Mouse (Mus musculus): ENCODE results near the gene Best3.
"Not testable (repeated sequence)": the region's sequence is repeated elsewhere in the genome, so short reads cannot be mapped to it uniquely, and the experiment has no call there.

Gene Best3

GRCm38 (mm10) chr10:117033785-117034184 lies 47.7 kb downstream of the Best3 start:
- DNase-seq: peak; percentile 70

DNA sequence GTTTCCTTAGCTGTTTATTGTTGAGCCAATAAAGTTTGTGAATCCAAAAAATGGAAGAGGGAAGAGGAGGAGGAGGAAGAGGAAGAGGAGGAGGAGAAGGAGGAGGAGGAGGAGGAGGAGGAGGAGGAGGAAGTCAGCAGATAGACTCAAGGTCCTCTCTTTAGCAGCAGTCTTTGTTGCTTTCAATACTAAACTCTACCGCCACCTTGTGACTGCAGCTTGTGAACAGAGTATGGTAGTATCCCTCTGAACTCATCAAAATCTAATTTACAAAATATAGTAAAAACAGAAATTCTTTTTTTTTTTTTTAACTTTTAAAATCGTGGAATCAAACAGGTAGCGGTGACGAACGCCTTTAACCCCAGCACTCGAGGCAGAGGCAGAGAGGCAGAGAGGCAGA lies 54.2 kb downstream of the Best3 start:
- DNase-seq: no peak

DNA sequence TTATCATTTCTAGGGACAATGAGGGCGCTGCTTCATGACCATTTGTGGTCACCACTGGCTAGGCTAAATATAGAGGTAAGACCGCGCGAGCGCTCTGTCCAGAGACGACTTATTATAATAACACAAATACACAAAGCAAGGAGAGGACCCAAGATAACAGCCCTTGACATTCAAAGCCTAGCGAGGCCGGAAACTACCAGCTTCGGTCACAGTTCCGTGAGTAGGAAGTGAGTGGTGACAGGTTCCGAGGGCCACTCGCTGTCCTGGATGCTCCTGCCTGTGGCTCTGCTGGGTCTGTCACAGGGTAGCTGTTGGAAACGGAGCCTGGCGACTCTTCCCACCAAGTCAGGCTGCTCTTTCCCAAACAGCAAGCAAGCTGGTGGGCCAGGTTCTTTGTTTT lies 56.2 kb downstream of the Best3 start:
- no peak for DNase-seq

DNA sequence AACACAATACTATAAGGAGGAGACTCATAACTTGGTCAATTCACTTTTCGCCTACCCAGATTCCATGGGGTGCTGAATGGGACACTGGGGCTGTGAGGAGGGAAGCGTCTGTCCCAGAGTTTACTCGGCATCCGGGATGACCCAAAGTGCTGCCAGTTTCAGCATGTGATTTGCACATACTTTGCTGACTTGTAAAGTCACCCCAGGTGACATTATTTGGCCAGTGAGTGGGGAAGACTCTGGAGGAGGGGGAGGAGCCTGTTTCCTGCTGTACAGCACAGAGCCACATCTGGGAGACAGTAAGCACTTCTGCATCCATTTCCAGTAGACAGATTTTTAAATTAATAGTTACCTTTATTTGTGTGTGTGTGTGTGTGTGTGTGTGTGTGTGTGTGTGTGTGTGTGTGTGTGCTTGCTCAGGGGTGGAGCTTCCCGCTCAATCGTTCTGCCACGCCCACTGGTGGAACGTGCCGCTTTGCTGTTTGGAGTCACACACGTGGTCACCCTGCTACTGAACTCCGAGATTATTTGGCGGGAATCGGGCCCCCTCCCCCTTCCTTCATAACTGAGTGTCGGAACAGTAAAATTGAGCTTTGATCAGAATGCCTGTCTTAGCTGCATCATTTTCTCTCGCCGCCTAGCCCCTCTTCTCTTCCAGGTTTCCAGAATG lies 57.5 kb downstream of the Best3 start:
- DNase-seq: not testable (repeated sequence)

DNA sequence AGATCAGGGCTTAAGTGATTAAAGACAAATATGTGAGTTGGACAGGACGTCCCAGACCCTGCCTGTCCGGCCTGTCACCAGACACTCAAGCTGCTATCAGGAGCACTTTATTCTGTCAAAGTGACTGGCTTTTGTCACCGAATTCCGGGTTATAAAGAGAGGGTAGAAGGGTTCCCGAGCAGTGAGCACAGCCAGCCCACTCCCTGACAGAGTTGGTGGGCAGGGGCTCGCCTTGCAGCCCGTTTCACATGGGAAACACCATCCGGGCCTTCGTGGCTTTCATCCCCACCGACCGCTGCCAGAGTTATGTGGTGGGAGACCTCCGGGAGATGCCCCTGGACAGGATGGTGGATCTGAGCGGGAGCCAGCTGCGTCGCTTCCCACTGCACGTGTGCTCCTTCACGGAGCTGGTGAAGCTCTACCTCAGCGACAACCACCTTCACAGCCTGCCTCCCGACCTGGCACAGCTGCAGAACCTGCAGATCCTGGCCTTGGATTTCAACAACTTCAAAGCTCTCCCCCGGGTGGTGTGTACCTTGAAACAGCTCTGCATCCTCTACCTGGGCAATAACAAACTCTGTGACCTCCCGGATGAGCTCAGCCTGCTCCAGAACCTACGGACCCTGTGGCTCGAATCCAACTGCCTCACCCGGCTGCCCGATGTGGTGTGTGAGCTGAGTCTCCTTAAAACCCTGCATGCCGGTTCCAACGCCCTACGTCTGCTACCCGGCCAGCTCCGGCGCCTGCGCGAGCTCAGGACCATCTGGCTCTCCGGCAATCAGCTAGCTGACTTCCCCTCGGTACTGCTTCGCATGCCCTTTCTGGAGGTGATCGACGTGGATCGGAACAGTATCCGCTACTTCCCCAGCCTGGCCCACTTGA lies 59.3 kb downstream of the Best3 start, which contains the start of gene Lrrc10:
Lrrc10 (plus strand) TSS at position 167 of the 882 bp plus-strand sequence.
- no peak for DNase-seq

DNA sequence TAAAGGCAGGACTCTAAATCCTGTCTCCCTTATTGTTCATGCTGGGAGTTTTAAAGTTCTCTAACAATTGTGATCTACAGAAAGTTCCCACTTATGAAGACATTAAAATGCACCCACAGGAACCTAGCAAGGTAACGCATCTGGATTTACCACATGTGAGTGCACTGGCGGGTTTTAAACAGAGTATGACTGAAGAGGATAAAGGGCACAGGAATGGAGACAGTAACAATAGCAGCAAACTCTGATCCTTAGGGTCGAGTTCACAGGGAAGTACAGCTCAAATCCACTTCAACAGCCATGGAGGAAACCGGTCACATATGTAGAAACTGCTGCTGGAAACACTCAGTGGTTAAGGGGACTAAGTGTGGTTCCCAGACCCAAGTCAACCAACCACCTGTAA lies 63.1 kb downstream of the Best3 start:
- DNase-seq: no peak

DNA sequence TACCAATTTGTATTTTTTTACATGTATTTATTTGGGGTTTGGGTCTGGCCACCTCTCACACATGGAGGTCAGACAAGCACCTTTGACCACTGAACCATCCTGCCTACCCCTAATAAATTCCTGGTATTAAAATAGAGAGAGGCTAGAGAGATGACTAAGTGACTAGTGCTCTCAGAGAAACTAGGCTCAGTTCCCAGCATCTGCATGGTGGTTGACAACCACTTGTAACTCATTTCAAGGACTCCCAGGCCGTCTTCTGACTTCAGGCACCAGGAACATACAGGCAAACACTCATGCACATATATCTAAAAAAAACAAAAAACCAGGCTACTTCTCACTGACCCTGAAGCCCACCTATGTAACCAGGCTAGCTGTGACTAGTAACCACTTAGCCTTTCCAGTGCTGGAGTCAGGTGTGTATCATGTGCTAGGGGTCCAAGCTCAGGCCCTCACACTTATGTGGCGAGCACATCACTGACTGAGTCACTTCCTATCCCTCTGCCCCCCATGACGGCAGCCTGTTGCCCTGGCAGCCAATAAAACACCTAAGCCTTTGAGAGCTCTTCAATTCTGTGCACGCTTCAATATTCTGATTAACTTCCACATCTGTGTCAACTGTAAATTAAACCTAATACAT lies 64.0 kb downstream of the Best3 start:
- DNase-seq: no peak

GRCm38 (mm10) chr10:117055668-117056067 lies 69.6 kb downstream of the Best3 start:
- DNase-seq: no peak

DNA sequence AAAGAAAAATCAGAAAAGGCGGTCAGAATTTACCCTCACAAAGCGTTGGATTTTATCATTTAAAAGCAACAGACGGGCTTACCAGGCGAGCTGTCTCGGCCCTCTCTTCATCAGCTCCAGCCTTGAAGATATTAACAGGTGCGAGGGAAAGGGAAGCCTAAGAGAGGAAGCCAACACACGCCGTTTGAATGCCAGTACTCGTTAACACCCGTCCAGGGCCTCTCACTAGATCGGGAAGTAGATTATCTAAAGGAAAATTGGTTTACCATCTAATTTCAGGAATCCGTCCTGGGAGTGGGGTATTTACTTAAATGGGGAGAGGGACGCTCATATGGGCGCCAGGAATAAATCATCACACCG lies 76.8 kb downstream of the Best3 start:
- DNase-seq: no peak

DNA sequence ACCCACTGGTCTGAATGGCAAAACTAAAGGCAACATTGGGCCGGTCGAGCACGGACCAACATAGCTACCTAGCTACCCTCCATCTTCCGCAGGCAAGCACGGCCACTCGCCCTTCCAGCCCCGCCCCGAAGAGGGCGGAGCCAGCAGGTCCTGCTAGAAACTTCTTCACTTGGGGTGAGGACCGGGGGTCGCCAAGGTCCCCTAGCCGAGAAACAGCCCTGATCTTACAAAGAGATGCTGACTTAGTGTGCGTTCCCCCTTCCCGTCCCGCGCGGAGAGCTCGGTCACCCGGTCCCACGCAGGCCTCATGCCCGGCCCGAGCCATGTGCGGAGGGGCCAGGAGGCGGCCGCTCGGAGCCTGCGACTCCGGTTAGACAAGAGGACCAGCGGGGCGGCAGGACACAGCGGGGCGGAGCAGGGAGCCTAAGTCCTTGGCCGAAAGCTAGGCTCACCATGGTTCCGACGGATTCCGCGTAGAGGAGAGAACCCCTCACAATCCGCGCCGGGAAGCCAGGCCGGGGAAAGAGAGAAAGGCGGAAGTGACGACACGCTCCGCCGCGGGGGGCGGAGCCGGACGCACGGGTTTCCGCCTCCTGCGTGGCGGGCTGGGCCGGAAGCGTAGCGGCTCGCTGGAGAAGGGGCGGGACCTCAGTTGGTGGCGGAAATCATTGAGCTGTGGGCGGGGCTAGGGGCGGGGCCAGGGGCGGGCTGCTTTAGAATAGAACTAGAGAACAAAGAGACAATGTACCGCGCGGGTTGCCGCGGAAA lies 77.3 kb downstream of the Best3 start, which contains the start of gene Cct2:
Cct2 (minus strand) TSS at position 561 of the 768 bp plus-strand sequence.
- DNase-seq: peak; percentile 82

- DNase-seq: no peak
Measured at GRCm38 (mm10) chr10:117064076-117064475, 78.0 kb downstream of the Best3 start.

- no peak for DNase-seq
Measured at GRCm38 (mm10) chr10:117069109-117069508, 83.0 kb downstream of the Best3 start.

DNA sequence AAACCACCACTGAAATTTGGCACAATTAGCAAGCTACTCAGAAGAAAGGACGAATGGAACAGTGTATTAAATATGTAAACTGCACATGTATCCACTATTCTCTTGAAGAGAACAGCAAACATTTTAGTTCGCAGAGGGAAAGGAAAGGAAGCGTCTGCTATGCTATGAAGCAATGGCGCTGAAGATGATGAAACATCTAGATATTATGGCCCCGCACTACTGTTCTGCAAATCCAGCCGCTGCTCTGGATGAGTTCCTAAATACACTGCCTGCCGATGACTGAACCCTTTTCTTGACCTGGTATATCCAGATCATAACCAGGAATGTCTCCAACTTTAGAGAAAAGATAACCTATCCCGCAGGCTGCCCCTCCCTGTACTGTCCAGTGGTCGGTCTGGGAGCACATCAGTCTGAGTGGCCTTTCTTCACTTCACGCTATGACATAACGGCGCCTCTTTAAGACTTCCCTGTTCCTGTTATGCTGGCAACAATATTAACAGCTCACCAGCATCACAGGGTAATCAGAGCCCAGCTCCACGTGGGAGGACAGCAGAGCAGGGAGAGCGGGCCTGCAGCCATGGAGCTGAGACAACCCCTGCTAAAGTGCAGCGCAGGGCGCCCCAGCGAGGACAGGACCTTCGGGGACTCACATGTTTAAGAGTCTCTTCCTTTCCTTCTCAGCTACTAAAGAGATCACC lies 86.2 kb downstream of the Best3 start:
- no peak for DNase-seq

GRCm38 (mm10) chr10:117073176-117073575 lies 87.1 kb downstream of the Best3 start:
- DNase-seq: no peak
